Mouse (Mus musculus): Measurements from ENCODE around the gene Jak1.

DNA sequence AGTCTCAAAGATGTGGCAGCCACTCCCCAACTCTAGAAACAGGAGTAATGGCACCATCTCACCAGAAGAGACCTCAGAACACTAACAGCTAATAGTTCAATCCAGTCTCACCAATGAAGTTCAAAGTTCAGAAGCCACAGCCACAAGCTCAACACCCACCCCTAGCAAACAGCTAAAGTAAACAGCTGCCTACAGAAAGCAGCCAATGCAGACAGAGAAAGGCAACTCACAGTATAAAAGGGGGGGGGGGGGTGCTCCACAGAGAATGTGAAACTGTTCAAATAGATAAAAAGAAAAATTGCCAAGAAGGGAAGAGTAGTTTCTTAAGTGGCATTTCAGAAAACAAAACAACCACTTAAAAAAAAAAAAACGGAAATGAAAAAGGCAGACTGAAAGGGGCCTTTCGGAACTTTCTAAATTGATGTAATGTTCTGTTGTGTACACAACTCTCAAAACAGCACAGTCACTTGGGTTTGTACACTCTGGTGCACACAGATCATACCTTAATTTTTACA, 48.0 kb downstream of the Jak1 start:
- no peak for TF ChIP-seq CTCF (IDR thresholded peaks at IDR 0.05; ENCODE audit: extremely low read depth, insufficient read depth, low read length)
- TF ChIP-seq POLR2A (IDR thresholded peaks at IDR 0.05; ENCODE audit: extremely low read depth, insufficient read depth, low read length): no peak

All from cortical plate, adult 2 months (tissue).